ENCODE assay signal across 16 mouse cellular contexts in the genomic region with DNA sequence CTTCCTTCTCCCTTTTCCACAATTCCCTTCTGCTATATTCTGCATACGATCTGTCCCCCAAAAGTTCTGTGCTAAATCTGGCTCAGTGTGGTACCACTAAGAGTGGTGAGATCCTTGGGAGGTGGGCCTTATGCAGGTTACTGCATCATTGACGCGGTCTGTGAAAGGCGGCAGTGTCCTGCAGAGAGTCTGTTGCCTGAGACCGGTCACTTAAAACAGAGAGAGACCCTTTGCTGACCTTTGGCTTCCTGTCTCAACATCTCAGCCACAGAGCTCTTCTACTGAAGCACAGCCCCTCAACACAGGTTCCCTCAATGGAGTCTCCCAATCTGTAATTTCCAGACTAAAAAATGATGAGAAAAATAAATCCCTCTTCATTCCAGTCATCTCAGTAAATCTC. TPM values are rescaled to one million over a fixed set of nuclear protein-coding genes. Genes with fewer than 3 reads are reported as not detected.
A peak's percentile ranks its signal among the peaks of the same experiment; 100 is the strongest.
DNase-seq lines count a peak whose midpoint lies in the region.
"Had no signal": no experiment of that assay in that cellular context is flagged by ENCODE, and none has a peak within 500 bp of the region (broad histone marks: within the 10 kb centered on the region; RNA-seq: fewer than 3 reads in every experiment).

No protein-coding gene starts in this region.

- intact Hi-C loops in heart, postnatal 36 days (cut with DNase I) = no loop called here

- DNase-seq in embryo, embryonic 10 days (ENCODE audit: low spot score) = peak; percentile 55
- DNase-seq in embryo, embryonic 9.5 days (ENCODE audit: extremely low spot score) = no peak
- peak; percentile 8 for DNase-seq in embryo, embryonic 10.5 days (ENCODE audit: low spot score)
- DNase-seq in embryo, embryonic 11 days = no peak
- peak; percentile 63 for DNase-seq in heart, adult 11 months
- DNase-seq in heart, postnatal 36 days = no peak
- DNase-seq: adrenal gland, adult 2 months; adrenal gland, adult 8-10 months; adrenal gland, postnatal 10 days; adrenal gland, postnatal 14 days; adrenal gland, postnatal 25 days; adrenal gland, postnatal 36 days; B cell, adult 2 months; cerebellum, adult 11 months; cerebellum, adult 11-12 months; cerebellum, adult 18-20 months had no signal

RNA-seq across cellular contexts. Expression of a gene that starts 43.8 kb away (rescaled TPM):
- 10 to 100 TPM; 11.6 to 12.5 TPM for total RNA-seq in heart, postnatal 36 days (2021)

Comparison
In these comparisons a context has a peak if more than half of its experiments do, and no peak if none do; other contexts are left out.
1. DNase-seq: peak in embryo, embryonic 10 days (single experiment), embryo, embryonic 10.5 days (single experiment) and heart, adult 11 months (single experiment); none in embryo, embryonic 9.5 days (single experiment), embryo, embryonic 11 days (single experiment) and heart, postnatal 36 days (0 of 2).